Mouse (Mus musculus) T-helper 2 cell (primary cell): Measurements from ENCODE around the gene Bmp6.

Source experiments
- in situ Hi-C: fragments of 300-600 bp; cut with MboI, MseI; formaldehyde crosslinking; loops from one replicate; pipeline ENCODE4 v1.15.1; 2025; ENCODE audit warnings: high pct_unique_total_duplicates

Gene Bmp6

DNA sequence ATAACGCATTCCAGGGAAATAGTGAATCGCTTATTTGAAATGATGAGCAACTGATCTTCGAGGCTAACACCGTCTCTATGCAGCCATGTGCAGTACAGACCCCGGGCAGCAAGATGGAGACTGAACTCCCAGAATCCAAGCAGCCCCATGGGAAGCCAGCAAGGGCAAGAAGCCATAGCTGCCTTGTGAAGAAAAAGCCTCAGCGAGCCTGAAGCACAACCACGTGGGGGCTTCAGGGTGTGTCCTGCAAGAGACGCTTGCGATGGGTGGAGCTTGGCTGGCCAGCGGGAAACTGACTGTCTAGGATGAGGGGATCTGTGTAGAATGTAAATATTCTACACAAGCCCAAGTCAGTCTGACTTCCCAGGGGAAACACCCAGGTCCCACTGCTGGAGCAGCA lies 167.1 kb downstream of the Bmp6 start:
- in situ Hi-C loops = no loop called here

DNA sequence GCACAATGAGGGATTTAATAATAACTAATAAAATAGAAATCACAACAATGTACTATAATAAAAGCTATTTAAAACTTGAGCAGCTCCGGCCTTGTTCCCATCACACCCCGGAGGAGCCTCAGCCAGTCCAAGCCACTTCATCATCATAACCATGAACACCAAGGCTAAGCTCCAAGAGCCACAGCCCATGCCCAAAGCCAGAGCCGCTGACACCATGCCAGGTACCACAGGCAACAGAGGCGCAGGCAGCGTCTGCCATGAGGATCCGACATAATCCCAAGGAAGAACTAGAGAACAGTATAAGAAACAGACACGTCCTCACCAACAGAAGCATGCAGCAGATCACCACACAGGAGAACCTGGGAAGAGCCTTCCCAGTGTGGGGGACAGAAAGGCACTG lies 169.0 kb downstream of the Bmp6 start:
- in situ Hi-C loops = no loop called here

DNA sequence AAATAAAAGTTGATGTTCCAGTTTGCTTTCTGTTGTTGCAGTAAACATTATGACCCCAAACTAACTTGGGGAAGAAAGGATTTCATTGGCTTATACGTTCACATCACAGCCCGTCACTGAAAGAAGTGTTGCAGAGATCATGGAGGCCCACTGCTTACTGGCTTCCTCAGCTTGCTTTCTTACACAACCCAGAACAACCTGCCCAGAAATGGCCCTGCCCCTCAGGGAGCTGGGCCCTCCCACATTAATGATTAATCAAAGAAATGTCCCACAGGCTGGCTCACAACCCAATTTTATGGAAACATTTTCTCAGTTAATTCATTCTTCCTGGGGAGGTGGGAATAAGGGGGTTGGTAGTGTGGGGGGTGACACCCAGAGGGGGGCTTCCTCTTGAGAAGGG lies 170.5 kb downstream of the Bmp6 start:
- in situ Hi-C loops = no loop called here

DNA sequence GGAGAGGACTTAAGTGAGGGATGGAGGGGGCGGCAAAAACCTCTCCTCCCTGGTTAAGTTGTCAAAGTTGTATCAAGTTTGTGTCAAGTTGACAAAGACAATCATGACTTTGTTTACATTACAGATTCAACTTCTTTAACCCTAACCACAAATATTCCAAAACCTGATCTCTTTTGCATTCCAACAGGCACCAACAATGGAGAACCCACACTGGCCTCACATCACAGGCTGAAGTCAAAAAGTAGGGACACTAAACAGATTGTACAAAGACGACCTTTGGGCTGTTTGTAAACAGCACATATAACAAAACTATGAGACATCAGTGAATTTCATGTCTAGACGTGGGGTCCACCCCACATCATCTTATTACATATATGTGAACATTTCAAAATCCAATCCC lies 170.9 kb downstream of the Bmp6 start:
- in situ Hi-C loops = no loop called here

DNA sequence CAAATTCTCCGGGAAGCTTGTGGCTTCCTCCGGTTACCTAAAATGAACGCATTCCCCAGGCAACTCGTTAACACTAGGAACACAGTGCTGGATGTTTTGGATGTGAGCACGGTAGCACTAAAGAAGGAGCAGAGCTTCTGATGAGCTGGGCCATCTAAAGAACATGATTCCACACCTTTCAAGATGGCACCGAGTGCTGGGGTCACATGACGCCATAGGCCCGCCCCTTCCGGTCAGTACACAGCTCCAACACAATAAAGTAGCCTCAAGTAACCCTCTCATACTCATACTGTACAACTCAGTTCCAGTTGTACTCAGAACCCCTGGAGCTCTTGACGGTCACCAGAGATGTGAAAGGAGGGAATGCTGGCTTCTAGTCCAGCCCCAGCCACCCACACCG lies 171.7 kb downstream of the Bmp6 start:
- in situ Hi-C loops = no loop called here

DNA sequence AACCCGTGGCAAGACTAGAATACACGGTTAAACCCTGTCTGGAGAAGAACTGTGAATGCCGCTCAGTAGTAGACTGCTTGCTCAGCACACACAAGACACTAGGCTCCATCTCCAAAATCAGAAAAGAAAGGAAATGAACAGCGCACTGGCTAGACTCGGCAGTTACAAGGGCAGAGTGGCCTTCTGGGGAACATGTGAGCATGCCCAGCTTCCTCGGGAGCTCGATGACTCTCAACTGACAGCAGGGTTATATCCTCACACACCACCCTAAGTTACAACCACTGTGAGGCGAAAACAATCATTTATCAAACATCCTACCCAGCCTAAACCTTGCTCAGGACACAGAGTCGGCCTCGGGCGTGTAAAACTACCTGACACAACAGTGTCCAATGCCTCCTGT lies 175.4 kb downstream of the Bmp6 start:
- in situ Hi-C loops = loop anchor here (10.0 kb wide), 1 partner anchor 315 kb away; the partner anchor contains the start of gene Snrnp48

DNA sequence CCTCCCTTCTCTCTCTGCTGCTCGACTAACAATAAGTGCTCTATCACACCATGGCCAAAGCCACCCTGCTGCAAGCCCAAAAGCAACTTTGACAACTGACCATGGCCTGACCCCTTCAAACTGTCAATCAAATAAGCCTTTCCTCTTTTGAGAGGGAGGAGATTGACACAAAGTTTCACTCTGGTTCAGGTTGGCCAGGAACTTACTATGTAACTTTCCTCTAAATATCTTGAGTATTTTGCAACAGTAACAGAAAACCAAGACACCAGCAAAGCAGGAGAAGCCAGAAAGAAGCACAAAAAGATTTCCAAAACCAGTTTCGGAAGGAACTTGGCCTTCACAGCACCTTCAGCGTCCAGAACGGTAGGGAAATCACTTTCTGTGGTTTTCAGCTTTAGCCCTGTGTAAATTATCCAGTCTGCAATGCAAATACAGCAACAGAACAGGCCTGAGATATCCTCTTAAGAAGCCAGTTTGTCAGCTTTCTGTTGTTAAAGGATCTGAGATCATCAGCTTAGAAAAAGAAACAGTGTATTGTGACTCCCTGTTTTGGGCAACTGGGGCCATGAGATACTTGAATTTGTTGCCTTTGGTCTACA lies 177.2 kb downstream of the Bmp6 start:
- in situ Hi-C loops = loop anchor here (10.0 kb wide), 1 partner anchor 317 kb away; the partner anchor contains the start of gene Snrnp48

DNA sequence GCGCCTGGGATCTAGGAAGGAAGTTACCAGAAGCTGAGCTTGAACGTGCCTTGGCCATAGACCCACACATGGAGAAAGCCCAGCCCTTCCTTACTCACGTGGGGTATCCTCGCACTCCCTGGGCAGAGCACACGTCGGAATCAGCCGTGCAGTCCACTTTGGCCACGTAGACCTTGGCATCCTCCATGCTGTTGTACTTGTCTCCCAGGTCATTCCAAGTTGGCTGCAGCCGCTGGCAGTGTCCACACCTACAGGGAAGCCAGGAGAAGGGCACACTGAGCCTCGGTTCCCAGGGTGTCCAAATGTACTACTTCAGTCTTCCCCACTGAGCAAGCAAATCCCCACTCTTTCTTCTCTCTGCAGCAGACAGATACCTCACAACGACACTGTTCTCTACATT lies 178.3 kb downstream of the Bmp6 start:
- in situ Hi-C loops = loop anchor here (10.0 kb wide), 1 partner anchor 318 kb away; the partner anchor contains the start of gene Snrnp48

DNA sequence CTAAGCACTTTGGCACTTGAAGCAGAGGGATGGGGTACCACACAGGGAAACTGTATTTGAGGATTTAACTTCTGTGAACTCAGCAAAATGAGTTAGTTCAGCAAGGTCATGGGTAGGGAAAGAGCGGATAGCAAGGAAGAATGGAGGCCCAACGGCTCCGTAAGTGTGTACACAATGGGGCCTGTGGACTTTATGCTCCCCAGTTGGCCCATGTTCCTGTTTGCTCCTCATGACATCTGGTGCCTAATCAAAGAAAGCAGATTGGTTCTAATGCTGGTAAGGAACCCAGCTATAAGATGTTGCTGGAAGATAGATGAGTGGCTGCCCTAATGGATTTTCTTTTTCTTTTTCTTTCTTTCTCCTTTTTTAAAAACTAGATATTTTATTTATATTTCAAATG lies 180.4 kb downstream of the Bmp6 start:
- in situ Hi-C loops = loop anchor here (10.0 kb wide), 1 partner anchor 320 kb away; the partner anchor contains the start of gene Snrnp48

DNA sequence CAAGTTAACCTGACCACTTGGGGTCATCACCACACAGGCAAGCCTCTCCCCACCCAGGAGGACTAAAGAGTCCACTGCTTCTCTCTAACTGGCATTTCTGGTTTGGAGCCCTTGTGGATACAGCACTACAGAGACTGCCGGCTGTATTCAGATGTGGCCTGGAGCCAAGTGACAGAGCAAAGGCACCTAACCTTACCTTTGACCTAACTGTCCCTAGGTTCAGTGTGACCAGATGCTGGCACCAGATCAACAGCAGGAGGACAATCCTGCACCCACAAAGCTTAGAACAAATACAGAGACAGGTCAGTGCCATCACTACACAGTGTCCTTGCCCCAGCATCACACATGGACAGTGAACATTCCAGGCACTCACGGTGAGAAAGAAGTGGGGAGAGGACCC lies 181.2 kb downstream of the Bmp6 start:
- in situ Hi-C loops = loop anchor here (10.0 kb wide), 1 partner anchor 321 kb away; the partner anchor contains the start of gene Snrnp48

DNA sequence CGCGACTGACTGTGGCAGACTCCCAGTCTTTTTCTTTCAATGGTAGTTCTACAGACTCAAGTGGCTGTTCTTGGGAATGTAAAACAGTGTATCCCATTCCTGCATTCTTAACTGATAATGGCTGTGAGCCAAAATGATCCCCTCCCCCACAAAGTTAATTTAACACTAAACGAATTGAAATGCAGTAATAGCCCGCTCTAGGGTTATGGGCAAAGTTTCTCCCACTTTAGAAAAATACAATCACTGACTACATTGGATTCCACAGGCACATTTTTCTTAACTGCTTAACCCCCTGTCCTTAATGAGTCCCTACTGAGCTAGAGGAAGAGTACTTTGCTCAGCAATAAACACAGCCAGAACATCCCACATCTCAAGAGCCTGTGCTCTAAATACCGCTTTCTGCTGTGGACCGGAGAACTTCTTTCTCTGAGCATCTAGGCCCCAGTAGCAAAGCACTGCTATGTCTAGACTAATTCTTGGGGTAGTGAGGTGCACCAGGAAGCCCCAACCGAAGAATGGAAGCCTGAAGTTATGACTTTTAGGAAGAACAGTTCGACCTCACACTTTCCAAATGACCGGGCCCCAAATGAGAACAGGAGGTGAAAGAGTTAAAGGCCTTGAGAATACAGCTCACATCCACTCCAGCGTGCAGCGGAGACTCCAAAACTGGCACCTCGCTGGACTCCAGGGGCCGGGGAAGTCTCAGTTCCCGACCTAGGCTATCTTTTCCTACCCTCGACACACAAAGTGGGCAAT lies 182.3 kb downstream of the Bmp6 start:
- in situ Hi-C loops = loop anchor here (10.0 kb wide), 1 partner anchor 322 kb away; the partner anchor contains the start of gene Snrnp48

DNA sequence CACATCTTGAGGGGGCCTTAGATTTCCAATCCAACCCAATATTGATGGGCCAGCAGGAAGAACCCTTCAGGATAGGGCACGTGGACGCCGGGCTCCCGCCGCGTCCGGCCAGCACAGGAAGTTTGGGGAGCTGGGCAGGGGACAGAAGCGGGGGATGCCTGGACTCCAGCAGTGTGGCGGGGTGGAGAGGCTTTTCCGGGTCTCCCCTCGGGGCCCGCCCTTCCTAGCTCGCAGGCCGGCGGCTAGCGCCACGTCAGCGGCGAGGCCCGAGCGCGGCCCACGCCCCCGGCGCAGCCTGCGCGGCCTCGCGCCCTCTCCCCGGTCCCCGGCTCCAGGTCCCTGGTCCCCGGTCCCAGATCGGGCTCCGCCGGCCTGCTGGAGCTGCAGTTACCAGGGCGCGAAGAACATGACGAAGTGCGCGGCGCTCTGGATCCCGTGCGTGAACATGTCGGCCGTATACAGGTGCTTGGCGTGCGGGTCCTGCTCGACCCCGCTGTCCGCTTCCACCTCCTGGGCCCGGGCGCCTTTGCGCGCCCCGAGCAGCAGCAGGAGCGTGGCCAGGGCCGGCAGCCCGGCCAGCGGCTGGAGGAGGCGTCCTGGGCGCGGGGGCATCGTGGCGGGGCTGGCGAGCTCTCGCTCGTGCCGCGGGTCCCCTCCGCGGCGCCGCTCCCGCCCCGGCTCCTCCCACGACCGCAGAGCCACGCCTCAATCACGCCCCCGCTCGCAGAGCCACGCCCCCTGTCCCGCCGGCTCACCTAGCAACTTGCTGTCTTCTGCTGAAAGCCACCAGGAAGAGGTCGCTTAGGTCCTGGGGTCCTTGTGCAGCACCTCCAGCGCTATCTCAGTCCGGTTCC lies 183.1 kb downstream of the Bmp6 start:
- in situ Hi-C loops = loop anchor here (10.0 kb wide), 1 partner anchor 323 kb away; the partner anchor contains the start of gene Snrnp48

DNA sequence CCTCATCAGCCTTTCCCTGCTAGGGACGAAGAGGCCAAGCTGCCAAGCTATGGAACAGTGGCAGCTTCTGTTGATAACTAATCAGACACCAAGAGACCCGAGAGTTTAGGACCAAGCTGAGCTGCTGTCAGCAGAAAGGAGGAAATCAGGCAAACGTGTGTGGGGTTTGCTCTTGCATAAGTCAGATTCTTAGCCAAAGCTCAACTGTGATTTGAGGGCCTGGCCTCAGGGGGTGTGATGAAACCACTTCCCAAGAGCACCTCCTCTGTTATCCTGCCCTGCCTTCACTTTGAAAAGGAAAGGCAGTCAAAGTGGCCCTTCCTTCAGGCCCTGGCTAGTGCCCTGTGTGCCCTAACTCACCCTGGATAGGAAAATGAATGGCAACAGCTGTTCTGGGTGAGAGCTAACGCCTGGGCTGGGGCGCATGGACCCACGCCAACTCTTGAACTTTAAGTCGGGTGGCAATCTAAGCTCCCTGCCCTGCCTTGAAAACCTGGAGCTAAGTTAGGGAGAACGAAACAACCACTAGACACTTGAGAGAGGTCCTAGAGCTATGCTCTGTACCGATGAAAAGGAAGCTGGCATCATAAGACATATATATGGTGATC lies 183.9 kb downstream of the Bmp6 start, which contains the start of gene Txndc5:
Gene Txndc5 (minus strand): TSS at position 138 of the 608 bp plus-strand sequence.
- in situ Hi-C loops = loop anchor here (10.0 kb wide), 1 partner anchor 324 kb away; the partner anchor contains the start of gene Snrnp48

DNA sequence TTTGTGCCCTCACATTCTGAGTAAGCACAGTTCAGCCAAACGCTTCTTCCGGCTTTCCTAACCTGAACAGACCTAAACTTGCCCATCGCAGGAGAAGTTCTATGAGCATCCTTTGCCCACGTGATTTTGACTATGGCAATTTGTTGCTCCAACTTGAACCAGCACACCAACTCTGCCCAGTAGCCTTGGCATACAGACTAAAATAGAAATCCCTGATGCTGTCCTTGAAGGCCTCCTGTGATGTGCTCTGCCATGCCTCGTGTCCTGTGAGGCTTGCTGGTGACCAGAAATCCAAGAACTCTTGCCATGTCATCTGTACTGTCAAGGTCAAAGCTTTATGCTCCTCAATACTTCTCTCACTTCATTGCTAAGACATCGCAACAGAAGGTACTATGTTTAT lies 184.7 kb downstream of the Bmp6 start:
- in situ Hi-C loops = loop anchor here (10.0 kb wide), 1 partner anchor 325 kb away; the partner anchor contains the start of gene Snrnp48

DNA sequence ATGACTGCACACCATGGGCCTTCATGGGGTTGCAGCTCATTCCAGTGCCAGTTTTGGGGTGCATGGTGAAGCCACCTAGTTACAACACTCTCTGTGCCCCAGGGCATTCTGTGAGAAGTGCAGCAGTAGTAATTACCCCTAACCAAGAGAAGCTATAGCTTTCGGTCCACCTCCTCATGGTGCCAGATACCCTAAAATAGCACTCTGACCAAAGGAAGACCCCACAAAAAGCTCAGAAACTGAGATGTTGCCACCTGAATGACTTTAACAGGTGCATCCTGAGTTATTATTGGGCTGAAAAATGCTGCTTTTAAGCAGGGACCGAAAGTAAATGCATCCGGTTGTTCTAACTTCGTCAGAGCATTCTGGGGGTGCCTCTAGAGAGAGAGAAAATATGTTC lies 186.6 kb downstream of the Bmp6 start:
- in situ Hi-C loops = no loop called here

DNA sequence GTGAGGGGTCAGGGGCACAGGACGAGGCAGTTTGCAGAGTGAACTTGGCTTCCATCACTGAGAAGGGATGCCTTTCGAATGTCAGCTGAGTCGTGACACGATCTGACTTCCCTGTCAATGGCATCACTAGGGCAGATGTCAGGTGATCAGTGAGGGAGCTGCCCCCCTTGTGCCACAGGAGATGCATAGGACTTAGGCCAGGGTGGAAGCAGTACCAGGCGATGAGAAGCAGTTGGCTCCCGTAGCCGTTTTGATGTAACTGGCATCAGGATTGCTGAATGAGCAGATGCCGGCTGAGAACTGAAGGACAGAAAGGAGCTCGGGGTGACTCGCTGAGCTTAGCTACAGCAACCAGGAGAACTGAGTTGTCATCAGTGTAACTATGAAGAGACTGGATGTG lies 188.6 kb downstream of the Bmp6 start:
- in situ Hi-C loops = no loop called here

DNA sequence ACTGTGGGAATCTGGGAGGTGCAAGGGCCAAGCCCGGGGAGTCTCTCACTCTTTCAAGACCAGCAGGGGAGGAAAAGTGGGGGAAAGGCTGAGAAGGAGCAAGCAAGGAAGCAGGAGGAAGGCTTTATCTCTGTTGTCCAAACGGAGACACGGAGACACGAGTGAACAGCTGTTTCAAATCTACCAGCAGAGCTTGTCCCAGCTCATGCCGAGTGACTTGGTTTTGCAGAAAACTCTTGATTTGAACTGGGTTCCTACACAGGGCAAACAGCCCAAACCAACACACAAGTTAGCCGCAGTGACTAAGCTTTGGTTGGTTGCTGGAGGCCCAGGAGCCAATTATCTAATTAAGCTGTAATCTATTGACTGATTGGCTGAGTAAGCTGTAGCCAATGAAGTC lies 189.1 kb downstream of the Bmp6 start:
- in situ Hi-C loops = no loop called here

DNA sequence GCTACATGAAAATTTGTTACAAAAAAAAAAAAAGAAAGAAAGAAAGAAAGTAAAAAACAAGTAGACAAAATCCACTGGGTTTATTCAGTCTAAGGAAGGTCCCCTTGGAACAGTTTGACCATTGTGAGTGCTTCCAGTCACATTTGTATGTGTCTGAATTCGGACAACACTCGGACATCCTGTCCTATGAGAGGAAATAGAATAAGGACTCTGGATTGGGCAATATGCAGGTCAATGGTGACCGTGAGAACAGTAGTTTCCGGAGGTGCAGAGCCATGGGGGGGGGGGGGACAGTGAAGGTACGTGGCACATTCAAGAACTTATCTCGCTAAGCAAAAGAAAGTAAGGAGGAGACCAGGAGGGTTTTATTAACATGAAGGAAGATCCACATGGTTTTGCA lies 189.8 kb downstream of the Bmp6 start:
- in situ Hi-C loops = no loop called here

DNA sequence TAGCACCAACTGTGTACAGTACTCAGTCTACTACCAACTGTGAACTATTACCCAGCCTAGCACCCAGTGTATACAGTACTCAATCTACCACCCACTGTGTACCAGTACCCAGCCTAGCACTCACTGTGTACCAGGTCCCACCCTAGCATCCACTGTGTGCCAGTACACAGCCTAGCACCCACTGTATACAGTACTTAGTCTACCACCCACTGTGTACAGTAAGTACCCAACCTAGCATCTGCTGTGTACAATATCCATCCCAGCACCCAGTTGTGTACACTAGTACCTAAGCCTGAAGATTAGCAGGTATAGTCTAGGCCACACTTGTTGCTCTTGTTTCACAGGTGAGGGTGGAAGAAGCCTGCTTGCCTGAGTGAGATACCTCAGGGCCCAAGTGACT lies 192.6 kb downstream of the Bmp6 start:
- in situ Hi-C loops = no loop called here

DNA sequence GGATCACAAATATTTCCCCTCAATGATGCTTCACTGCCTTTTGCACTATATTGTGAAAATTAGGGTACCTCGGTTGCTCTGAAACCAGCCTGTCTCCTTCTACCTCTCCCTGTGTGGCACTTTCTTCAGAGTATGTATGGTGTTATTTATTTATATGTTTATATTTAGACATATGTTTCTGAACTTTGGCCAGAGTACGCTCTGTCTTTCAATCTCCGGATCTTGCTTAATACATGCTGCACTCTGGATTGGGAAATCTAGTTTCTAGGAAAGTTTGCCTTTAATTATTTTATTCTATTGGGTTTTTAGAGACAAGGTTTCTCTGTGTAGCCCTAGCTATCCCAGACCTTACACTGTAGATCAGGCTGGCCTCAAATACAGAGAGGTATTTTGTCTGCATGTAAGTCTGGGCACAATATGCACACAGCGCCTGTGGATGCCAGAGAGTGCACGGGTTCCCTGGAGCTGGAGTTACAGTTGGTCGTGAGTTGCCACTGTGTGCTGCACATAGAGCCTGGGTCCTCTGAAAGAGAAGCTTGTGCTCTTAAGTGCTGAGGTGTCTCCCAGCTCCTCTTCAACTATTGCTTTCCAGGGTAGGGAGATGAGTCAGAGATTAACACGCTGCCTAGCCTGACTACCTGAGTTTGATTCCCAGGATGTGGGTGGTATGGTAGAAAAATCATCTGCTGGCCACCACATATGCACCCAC lies 194.4 kb downstream of the Bmp6 start:
- in situ Hi-C loops = no loop called here
